Mouse (Mus musculus) cerebellum, adult 9-11 months (tissue): ENCODE data around the gene Hdgfl2.
"Not testable (repeated sequence)": the region's sequence is repeated elsewhere in the genome, so short reads cannot be mapped to it uniquely, and the experiment has no call there.

Experiments used
- DNase-seq: peaks from one replicate; pipeline ENCODE4 v3.0.0; 2022

Gene Hdgfl2

DNA sequence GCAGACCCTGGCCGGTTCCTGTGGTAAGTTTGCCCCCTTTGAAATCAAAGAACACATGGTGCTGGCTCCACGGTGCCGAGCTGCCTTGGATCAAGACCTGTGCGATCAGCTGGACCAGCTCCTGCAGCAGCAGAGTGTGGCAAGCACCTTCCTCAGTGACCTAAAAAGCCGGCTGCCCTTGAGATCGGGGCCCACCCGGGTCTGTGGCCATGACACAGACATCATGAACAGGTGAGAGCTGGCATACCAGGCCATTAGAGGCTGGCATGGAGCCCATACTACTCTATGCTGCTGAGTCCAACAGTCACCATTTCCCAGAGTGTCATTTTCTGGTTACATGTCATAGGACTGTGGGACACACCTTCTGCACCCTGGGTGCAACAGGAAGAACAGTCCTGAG is 17.4 kb upstream of the Hdgfl2 start:
- DNase-seq = peak; percentile 23

- DNase-seq = not testable (repeated sequence)
These were observed 13.7 kb upstream of the Hdgfl2 start for GRCm38 (mm10) chr17:56065715-56066114.

DNA sequence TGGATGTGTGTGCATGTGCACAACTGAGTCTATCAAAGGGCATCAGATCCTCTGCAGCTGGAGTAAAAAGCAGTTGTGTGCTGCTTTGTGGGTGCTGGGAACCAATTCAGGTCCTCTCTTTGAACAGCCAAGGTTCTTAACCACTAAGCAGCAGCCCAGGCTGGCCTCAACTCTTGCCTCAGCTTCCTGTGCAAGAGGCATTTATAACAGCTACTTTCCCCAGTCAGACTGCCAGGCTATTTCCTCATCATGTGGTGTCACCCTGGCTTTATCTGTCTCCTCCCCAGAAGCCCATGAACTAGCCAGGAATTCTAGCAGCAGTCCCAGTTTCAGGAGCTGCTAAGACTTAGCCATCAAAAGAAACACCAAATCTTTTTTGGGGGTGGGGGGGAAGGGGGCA is 13.0 kb upstream of the Hdgfl2 start:
- no peak for DNase-seq

GRCm38 (mm10) chr17:56069066-56069465 is 10.4 kb upstream of the Hdgfl2 start:
- no peak for DNase-seq

- DNase-seq = no peak
These were observed 8.3 kb upstream of the Hdgfl2 start for GRCm38 (mm10) chr17:56071126-56071525.

GRCm38 (mm10) chr17:56072243-56072642 is 7.2 kb upstream of the Hdgfl2 start:
- peak; percentile 40 for DNase-seq

DNA sequence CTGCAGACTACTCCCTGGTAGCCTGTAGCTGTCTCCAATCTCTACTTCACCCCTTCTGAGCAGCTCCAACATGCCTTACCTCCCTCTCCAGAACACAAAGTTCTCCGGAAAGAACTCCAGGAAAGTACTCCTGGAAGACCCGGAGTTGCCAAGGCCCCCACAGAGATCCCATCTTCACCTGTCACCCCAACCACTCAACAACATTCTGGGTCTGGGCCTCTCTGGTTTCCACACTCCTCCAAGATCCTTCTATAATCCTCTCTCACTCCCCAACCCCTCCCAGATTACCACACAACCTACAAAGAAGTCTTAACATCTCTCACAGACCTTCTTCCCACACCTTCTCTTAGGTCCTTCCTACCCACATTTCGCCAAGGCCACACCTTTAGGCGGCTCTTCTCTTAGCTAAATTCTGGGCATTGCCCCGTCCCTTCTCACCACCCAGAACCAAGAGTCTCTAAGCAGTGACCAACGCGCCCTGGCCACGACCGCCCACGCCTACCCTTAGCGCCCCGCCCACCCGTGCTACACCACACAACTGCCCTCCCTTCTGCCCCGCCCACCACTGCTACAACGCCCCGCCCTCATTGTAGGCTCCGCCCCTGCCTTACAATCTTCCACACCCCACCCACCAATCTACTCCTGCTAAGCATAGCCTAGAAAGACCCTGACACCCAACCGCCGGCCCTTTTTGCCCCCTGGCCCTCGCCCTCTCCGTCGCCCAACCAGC is 5.2 kb upstream of the Hdgfl2 start:
- DNase-seq = peak; percentile 83

- peak; percentile 96 for DNase-seq
These were observed 4.6 kb upstream of the Hdgfl2 start, which contains the start of gene Ubxn6 for GRCm38 (mm10) chr17:56074827-56075208. TSS of gene Ubxn6 (minus strand) at chr17:56075028.

GRCm38 (mm10) chr17:56077523-56077922 is 1.9 kb upstream of the Hdgfl2 start:
- DNase-seq = no peak

DNA sequence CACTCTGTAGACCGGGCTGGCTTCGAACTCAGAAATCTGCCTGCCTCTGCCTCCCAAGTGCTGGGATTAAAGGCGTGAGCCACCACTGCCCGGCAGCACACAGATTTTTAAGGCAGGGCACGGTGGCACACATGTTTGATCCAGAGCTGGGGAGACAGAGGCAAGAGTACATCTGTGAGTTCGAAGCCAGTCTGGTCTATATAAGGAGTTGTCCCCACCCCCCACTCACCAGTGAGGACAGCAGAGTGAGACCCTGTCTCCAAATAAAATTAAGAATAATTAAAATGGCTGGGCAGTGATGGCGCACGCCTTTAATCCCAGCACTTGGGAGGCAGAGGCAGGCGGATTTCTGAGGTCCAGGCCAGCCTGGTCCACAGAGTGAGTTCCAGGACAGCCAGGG is 1.1 kb upstream of the Hdgfl2 start:
- DNase-seq = peak; percentile 78

DNA sequence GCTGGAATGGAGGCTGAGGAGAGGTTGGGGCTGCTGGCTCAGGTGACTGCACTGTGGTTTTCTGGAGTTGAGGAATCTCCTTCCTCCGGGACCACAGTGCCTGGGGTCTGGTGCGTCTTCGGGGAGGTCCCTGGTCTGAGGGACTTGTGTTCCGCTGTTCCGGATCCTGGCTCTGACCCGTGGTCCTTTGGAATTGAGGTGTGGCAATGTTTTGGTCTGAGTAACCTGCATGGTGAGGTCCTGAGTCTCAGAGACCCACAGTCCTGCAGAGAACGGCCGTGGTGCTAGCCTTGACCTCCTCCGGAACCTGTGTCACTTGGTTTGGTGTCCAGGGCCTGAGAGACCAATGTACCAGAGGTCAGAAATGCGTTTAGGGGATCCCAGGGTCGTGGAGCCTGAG is 487 bp downstream of the Hdgfl2 start:
- DNase-seq = peak; percentile 72

GRCm38 (mm10) chr17:56080781-56081585 is 1.5 kb downstream of the Hdgfl2 start:
- DNase-seq = peak; percentile 62

DNA sequence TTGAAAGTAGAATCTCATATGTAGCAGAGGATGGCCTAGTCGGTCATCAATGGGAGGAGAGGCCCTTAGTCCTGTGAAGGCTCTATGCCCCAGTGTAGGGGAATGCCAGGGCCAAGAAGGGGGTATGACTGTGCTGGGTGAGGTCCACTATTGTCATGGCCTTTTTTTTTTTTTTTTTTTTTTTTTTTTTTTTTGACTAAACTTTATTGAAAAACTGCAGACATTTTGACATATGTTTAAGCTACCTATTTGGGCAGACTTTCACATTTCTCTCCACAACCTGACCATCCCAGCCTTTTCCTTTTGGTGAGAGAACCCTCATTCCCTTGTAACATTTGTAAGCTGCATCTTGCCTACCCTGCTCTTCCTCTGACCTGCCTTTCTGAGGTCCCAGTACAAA is 12.9 kb downstream of the Hdgfl2 start:
- no peak for DNase-seq

DNA sequence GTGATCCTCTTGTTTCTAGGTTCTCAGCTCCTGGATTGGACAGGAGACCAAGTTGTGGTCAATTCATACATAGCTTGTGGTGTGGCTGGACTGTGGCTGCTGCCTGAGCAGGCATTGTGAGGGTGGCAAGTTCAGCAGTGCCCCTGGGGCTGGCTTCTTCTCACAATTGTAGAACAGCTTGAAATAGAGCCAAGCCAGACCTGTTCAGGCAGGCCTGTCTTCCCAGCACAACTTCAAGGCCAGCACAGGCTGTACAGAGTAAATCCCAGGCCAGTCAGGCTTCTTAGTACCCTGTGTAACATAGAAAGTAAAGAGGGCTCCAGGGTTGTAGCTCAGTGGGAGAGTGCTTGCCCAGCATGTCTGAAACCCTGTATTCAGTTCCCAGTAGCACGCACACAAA is 13.4 kb downstream of the Hdgfl2 start:
- no peak for DNase-seq

DNA sequence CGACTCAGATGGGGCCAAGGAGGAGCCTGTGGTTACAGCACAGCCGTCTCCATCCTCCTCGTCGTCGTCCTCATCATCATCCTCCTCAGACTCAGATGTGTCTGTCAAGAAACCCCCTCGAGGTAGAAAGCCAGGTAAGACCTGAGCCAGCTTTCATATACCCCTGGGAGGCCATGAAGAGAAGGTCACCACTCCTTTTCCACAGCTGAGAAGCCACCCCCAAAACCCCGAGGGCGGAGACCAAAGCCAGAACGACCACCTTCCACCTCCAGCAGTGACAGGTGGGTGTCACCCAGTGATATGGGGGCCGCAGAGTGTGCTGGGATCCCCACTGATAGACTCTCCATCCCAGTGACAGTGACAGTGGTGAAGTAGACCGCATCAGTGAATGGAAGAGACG is 17.4 kb downstream of the Hdgfl2 start:
- no peak for DNase-seq

- DNase-seq = no peak
These were observed 18.7 kb downstream of the Hdgfl2 start for GRCm38 (mm10) chr17:56098180-56098579.

DNA sequence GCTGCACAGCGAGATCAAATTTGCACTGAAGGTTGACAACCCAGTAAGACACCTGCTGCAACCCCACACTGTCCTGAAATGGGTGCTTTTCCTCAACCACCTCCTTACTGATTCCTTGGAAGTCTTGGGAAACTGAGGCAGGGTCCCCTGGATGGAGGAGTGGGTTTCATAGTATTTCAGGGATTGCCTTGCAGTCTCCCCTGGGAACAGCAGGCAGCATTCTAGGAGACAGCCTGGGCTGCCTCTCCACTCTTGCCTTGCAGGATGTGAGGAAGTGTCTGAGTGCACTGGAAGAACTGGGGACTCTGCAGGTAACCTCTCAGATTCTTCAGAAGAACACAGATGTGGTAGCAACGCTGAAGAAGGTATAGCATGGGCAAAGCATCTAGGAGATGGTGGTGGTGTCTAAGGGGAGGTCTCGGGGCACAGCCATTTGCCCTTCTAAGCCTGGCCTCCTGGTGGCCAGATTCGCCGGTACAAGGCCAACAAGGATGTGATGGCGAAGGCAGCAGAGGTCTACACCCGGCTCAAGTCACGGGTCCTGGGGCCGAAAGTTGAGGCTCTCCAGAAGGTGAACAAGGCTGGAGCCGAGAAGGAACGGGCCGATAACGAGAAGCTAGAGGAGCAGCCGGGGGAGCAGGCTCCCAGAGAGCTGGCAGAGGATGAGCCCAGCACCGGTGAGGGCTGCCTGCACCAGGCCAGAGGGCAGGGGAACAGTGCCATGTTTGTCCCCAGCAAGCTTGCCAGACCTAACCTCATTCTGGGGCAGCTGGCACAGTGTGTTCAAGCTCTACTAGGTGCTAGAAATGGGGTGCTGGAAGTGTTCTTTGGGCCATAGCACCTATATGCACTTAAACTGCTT is 19.5 kb downstream of the Hdgfl2 start:
- no peak for DNase-seq

DNA sequence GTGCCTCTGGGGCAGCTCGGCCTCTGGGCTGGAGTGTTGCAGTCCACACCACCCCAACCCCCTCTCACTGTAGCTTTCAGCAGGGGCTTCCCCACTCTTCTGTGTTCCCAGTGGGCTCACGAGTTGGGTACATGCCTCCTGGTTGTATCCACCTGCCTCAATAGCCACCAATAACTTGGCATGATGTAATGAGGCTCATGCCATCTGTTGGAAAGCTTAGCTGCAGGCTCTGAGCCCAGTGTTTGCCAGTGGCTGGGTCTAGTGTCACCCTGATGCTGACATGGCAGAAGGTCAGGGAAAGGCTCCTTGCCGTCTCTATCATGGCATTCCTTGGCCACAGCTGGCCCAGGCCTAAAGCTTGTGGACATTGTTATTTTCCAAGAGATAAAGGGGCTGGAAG is 21.4 kb downstream of the Hdgfl2 start:
- no peak for DNase-seq

- DNase-seq = no peak
These were observed 22.7 kb downstream of the Hdgfl2 start for GRCm38 (mm10) chr17:56102158-56102557.

- no peak for DNase-seq
These were observed 23.5 kb downstream of the Hdgfl2 start for GRCm38 (mm10) chr17:56102927-56103326.

GRCm38 (mm10) chr17:56103465-56104285 is 24.2 kb downstream of the Hdgfl2 start:
- DNase-seq = no peak

DNA sequence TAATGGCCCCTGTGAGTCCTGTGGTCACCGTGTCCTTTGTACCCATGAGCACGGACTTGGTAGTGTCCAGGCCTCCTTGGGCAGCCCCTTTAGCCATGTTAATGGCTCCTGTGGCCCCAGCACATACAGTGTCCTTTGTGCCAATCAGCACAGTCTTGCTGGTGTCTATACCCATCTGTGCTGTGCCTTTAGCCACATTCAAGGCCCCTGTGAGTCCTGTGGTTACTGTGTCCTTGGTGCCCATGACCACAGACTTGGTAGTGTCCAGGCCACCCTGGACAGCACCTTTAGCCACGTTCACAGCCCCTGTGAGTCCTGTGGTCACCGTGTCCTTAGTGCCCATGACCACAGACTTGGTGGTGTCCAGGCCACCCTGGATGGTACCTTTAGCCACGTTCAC is 25.4 kb downstream of the Hdgfl2 start:
- DNase-seq = not testable (repeated sequence)
